Mouse (Mus musculus) WW6 (cell line): Measurements from ENCODE around the gene Usp50.

Experiments used
- DNase-seq: peaks from one replicate; pipeline ENCODE4 v3.0.0-alpha.2; 2013; ENCODE audit warnings: low read depth, low spot score

Usp50 gene

DNA sequence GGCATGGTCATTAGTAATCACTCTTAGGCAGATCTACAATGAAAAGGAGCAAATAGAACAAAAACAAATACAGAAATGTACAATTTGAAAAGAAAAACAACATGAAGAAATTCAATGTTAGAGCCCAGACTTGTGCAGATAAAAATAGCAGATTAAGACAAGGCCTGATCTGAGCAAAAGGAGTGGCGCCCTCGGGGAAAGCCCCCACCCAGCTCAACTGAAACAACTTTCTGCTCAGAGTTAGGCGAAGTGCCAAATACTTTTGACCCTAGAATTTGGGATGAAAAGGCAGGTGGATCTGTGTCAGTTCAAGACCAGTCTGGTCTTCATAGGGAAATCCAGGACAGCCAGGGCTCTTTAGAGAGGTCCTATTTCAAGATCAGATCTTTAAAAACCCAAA, 117.3 kb downstream of the Usp50 start:
- DNase-seq = no peak

- DNase-seq = no peak
These were observed 119.8 kb downstream of the Usp50 start for GRCm38 (mm10) chr2:126663481-126663880.
